Mouse (Mus musculus) small intestine, adult 2 months (tissue): Measurements from ENCODE around the gene Rngtt. TPM values are rescaled to one million over a fixed set of nuclear protein-coding genes. Genes with fewer than 3 reads are reported as not detected.

Source experiments
- H3K27ac ChIP-seq: fragments of 200-500 bp; 2 replicates; pipeline ENCODE4 v1.5.1; 2012; ENCODE audit warnings: low read depth, low read length, control low read depth, inconsistent platforms; ENCODE audit not compliant: insufficient read depth
- H3K27me3 ChIP-seq: fragments of 200-500 bp; 2 replicates; pipeline ENCODE4 v1.6.1; 2012; ENCODE audit warnings: mild to moderate bottlenecking, moderate library complexity, low read length, inconsistent platforms; ENCODE audit not compliant: control insufficient read depth, insufficient read depth
- H3K36me3 ChIP-seq: fragments of 200-500 bp; 2 replicates; pipeline ENCODE4 v1.6.1; 2012; ENCODE audit warnings: mild to moderate bottlenecking, low read length, control low read depth, inconsistent platforms; ENCODE audit not compliant: control insufficient read depth, insufficient read depth
- H3K4me1 ChIP-seq: fragments of 200-500 bp; 2 replicates; pipeline ENCODE4 v1.6.1; 2012; ENCODE audit warnings: low read length, inconsistent platforms, mixed read lengths; ENCODE audit not compliant: control insufficient read depth, insufficient read depth, insufficient read length
- H3K4me3 ChIP-seq: fragments of 200-500 bp; 2 replicates; pipeline ENCODE4 v1.5.1; 2012; ENCODE audit warnings: low read depth, mild to moderate bottlenecking, control low read depth, inconsistent platforms, low read length, moderate library complexity
- CTCF ChIP-seq: fragments of 200-500 bp; IDR thresholded peaks from 2 replicates; pipeline ENCODE4 v1.5.1; 2012; ENCODE audit warnings: low read depth, mild to moderate bottlenecking, control low read depth, inconsistent platforms, low read length, moderate library complexity, mixed read lengths; ENCODE audit not compliant: insufficient replicate concordance, insufficient read length; ENCODE audit errors: extremely low read depth
- POLR2A ChIP-seq: fragments of 200-500 bp; IDR thresholded peaks from 2 replicates; pipeline ENCODE4 v1.6.1; 2012; ENCODE audit warnings: low read depth, mild to moderate bottlenecking, control low read depth, inconsistent platforms, low read length, moderate library complexity
- WGBS: fragments of 180-500 bp; shearing (Covaris S2); methylation state at CpG from one replicate; pipeline ENCODE4 v1.1.7; 2018; 5-methylcytosine and 5-hydroxymethylcytosine counted together
- polyA plus RNA-seq: library from polyadenylated mRNA; depleted of rRNA; stranded (reverse); fragments of >200 nt; gene quantifications from 2 replicates; pipeline ENCODE4 v1.2.3, GENCODE M21; 2012; rRNA removed

Rngtt gene
- 0.65 and 1.5 TPM in 2 replicates for polyA plus RNA-seq

DNA sequence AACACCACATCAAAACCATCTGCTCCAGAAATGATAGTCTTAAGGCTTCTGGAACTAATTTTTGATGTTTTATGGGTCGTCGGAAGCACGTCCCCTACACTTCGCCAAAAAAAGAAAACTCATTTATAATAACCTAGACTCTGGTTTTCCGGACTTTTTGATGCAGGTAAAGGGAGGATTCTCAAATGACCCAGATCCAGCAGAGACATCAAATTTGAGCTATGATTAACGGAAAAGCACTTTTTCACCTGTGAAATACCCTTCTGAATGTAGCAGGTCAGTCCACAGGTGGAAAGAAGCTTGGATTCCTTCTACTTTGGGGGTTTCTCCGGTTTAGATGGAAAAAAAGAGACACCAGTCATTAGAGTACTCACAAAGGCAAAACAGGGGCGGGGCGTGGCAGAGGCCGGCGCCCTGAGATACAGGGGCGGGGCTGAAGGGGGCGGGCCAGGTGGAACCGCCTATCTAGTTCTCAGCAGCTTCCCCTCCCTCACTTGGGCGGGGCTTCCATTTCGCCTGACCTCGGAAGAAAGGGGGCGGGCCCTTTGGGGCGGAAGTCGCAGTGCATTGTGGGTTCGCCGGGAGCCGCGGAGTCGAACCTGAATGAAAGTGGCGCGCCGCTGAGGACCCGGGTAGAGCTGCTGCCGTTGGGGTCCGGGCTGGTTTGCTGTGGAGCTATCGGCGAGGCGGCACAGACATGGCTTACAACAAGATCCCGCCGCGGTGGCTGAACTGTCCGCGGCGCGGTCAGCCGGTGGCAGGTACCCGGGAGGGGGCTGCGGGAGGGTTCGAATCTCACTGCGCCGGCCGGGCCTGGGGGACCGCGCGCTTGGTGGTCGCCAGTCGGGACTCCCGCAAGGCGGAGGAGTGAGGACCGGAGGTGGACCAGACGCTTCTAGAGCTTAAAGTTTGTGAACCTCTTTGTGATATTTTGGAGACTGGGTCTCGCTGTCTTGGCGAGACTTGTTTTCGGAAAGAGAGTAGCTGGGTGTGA, at the start of gene Rngtt:
Gene Rngtt, plus strand, starts transcription at position 548 of the 994 bp plus-strand sequence.
- Histone ChIP-seq H3K36me3 (no peaks in the 10 kb centered on the region), H3K27me3 (no peaks in the 10 kb centered on the region), H3K4me1 (peaks cover 2% of the 10 kb centered on the region; the same call in 1 of the 2 replicates), H3K4me3 (peak within 1 kb of the TSS; percentile 93), H3K27ac (no peak within 1 kb of the TSS; the same call in 1 of the 2 replicates)
- 3% methylated on average over 60 of the region's 60 CpGs for WGBS
- TF ChIP-seq POLR2A, result no peak; the same call in 1 of the 2 replicates
- no peak for TF ChIP-seq CTCF

DNA sequence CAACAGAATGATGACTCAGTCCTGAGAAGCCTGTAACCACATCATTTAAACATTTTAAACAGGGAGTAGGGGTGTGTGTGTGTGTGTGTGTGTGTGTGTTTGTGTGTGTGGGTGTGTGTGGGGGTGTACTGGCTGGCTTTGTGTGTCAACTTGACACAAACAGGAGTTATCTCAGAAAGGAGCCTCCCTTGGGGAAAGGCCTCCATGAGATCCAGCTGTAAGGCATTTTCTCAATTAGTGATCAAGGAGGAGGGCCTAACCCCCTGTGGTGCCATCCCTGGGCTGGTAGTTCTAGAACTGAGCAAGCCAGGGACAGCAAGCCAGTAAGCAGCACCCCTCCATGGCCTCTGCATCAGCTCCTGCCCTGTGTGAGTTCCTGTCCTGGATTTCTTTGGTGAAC, 49.8 kb upstream of the Rngtt start:
- H3K4me3 ChIP-seq, result no peak overlapping the region
- H3K27ac ChIP-seq, result peak overlapping the region; percentile 39; the same call in 1 of the 2 replicates
- peaks cover 8% of the 10 kb centered on the region; the same call in 1 of the 2 replicates for H3K4me1 ChIP-seq
- TF ChIP-seq POLR2A (no peak), CTCF (no peak)
- H3K27me3 ChIP-seq, result no peaks in the 10 kb centered on the region
- H3K36me3 ChIP-seq, result no peaks in the 10 kb centered on the region

DNA sequence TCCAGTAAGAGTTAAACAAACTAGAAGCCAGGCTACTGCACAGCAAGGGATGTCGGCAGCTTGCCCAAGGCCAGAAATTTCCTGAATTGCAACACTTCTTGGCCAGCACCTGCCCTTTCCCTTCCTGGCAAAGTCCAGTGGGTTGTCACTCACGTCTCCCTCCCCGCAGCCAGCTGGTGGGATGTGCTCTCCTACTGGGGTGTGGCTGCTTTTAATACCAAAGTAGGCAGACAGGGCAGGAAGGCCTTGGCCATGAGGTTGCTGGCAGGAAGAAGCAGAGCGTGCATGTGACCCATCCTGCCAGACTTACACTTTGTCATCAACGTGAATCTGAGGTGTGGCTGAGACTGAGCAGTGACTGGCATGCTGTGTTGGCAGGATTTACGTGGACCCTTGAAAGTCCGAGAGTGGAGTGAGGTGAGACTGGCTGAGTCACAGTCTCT, 48.8 kb upstream of the Rngtt start:
- Histone ChIP-seq H3K4me3 (no peak overlapping the region), H3K27me3 (no peaks in the 10 kb centered on the region), H3K27ac (peak overlapping the region; percentile 89), H3K4me1 (peaks cover 8% of the 10 kb centered on the region; the same call in 1 of the 2 replicates), H3K36me3 (no peaks in the 10 kb centered on the region)
- 3% methylated on average over 7 of the region's 7 CpGs for WGBS
- TF ChIP-seq CTCF, result peak; percentile 25; the same call in 1 of the 2 replicates
- TF ChIP-seq POLR2A, result peak; percentile 30; the same call in 1 of the 2 replicates

DNA sequence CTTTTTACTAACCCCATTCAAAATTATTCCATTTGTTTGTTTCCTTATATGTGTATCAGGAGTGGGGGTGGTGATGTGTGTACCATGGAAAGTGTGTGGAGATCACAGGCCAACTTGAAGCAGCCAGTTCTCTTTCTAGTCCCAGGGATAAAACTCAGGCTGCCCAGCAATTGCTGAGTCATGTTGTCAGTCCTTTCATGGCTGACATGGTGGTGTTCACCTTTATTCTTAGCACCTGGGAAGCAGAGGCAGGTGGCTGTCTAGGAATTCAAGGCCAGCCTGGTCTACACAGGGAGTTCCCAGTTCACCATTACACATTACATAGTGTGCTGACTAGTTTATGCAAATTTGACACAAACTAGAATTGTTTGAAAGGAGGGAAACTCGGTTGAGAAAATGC, 47.2 kb upstream of the Rngtt start:
- TF ChIP-seq POLR2A, result no peak
- TF ChIP-seq CTCF, result no peak
- Histone ChIP-seq H3K27ac (no peak overlapping the region), H3K4me1 (peaks cover 8% of the 10 kb centered on the region; the same call in 1 of the 2 replicates), H3K27me3 (no peaks in the 10 kb centered on the region), H3K4me3 (no peak overlapping the region), H3K36me3 (no peaks in the 10 kb centered on the region)
- WGBS, result 94% methylated on average over 1 of the region's 1 CpGs

DNA sequence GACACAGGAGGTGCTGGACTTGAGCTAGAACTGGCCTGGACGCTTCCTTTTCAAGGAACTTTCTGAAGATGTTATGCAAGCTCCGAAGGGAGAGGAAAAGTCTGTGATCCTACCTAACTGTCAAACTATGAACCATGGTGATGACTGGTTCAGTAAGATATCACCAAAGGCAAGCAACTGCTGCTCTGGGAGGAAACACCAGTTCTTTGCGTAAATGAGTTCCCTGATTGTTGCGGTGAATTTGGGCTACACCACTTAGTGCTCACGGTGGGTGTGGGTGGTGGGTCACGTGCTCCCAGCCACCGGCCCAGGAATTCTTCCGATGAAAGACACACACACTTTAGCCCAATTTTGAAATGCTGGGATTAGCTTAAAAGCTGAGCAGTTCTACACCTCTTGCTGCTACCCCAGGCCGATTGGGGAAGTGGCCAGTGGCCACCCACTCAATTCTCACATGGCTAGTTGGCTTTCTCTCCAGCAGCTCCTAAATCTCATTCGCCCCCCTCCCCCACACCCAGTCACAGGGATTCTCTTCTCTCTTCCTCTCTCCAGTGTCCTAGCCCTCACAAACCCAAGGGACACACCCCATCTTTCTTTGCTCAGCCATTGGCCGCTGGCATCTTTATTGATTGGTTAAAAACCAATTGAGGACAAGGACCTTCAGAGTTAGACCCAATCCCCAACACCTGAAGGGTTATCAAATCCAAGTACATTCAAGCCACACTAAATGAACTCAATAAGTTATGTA, 45.0 kb upstream of the Rngtt start:
- 78% methylated on average over 11 of the region's 11 CpGs for WGBS
- no peak for TF ChIP-seq CTCF
- no peak for TF ChIP-seq POLR2A
- Histone ChIP-seq H3K36me3 (no peaks in the 10 kb centered on the region), H3K4me3 (no peak overlapping the region), H3K4me1 (peaks cover 8% of the 10 kb centered on the region; the same call in 1 of the 2 replicates), H3K27ac (no peak overlapping the region), H3K27me3 (no peaks in the 10 kb centered on the region)

DNA sequence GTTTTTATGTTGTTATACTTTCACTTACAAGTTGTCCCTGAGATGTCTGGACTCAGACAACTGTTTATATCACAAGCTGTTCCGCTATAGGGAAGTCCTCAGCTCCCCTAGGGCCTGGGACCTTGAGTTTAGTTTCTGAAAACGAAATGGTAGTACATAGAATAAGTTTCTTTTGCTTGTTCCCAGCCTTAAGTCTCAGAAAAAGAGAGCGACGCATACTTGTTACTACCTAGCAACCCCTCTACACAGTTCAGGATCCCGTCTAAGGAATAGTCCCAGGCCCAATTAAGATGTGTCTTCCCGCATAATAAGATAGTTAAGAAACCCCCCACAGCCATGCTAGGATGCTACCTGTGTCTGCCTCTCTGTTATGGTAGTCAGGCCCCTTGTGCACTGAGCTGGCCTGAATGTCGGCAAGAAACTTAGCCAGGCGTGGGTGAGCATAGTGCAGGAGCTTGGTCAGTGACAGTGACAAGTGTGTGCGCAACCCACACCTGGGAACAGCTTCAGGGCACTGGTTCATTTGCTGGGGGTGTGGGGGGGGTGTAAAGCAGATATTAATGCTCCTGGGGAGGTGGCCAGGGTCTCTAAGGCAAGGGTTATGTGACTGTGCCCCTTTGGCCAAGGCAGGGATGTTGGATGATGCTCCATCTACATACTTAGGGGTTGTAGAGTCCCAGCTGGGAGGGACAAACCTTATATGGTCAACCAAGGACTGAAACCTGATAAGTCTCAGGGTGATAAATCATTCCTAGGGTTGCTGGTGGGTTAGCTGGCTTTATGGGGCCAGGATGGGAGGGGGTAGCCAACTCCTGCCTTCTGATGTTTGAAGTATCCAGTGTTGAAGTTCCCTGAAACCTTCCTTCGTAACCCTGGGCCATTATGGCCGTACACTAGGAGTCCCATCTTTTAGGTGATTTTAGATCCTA, 39.5 kb upstream of the Rngtt start:
- H3K36me3 ChIP-seq, result no peaks in the 10 kb centered on the region
- TF ChIP-seq POLR2A, result no peak
- TF ChIP-seq CTCF, result no peak
- WGBS, result 92% methylated on average over 11 of the region's 11 CpGs
- H3K27ac ChIP-seq, result no peak overlapping the region
- H3K27me3 ChIP-seq, result no peaks in the 10 kb centered on the region
- no peak overlapping the region for H3K4me3 ChIP-seq
- no peaks in the 10 kb centered on the region for H3K4me1 ChIP-seq
